Mouse (Mus musculus): Measurements from ENCODE around the gene Cops9. TPM values are rescaled to one million over a fixed set of nuclear protein-coding genes. Genes with fewer than 3 reads are reported as not detected.

Gene Cops9
- total and polyA plus RNA-seq, 2 experiments, result 72.0 to 145 TPM

DNA sequence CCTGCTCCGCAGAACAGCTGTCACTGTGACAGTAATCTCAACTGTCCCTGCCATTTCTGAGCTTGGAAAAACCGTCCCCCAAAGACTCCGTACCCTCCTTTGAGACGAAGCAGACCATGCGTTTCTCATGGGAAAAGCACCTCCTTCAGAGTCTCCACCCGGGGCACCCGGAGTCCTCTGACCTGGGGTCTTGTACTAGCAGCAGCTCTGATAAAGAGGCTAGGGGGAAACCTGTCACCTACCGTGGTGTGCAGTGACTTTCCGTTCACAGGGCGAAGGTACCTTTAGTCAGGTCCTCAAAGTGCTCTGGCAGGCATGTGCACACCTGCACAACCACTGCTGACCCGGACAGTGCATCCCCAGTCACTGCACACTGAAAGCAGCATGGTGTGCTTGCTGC, 5.1 kb downstream of the Cops9 start:
- H3K4me1 ChIP-seq (ENCODE audit: control insufficient read depth, insufficient read depth, low read length), result peaks cover 5% of the 10 kb centered on the region
- no peaks in the 10 kb centered on the region; the same call in 1 of the 2 replicates for H3K36me3 ChIP-seq (ENCODE audit: control insufficient read depth, insufficient read depth, low read length)
- H3K79me2 ChIP-seq (ENCODE audit: control insufficient read depth, insufficient read depth, low read length), result peaks cover 7% of the 10 kb centered on the region; the same call in 1 of the 2 replicates
- H3K27me3 ChIP-seq (ENCODE audit: control insufficient read depth, insufficient read depth, low read length), result no peaks in the 10 kb centered on the region
- no peak overlapping the region for H3K9ac ChIP-seq (ENCODE audit: low read depth, low read length)
- TF ChIP-seq POLR2A (IDR thresholded peaks at IDR 0.05; ENCODE audit: extremely low read depth, insufficient read depth, low read length), result no peak
- TF ChIP-seq CTCF (IDR thresholded peaks at IDR 0.05; ENCODE audit: low read depth, low read length), result no peak
- 93% methylated on average over 11 of the region's 11 CpGs for WGBS
- no peak overlapping the region for H3K27ac ChIP-seq (replicated peaks; ENCODE audit: insufficient read depth, low read depth, low read length)
- DNase-seq (ENCODE audit: extremely low read depth, low read depth, low spot score), result no peak
- no peak overlapping the region for H3K4me3 ChIP-seq (ENCODE audit: insufficient read depth, low read depth, low read length)

DNA sequence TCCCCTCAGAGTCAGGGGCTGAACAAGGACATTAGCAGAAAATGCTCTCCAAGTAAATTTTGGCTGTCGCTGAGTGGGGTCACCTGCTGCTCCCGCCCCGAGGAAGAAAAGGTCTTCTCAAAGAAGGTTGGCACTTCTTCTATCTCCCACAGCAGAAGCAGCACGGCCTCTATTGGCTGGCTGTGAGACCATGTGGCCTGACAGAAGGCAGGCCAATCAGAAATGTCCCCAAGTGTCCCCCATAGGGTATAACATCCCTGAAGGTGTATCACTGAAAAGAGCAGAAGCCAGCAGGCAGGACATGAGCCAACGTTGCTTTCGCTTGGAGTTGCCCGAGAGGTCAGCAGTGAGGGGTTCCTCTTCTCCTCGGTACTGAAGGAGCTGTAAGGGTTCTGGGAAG, 5.8 kb downstream of the Cops9 start:
- peaks cover under 1% of the 10 kb centered on the region; the same call in 1 of the 2 replicates for H3K79me2 ChIP-seq (ENCODE audit: control insufficient read depth, insufficient read depth, low read length)
- peaks cover 5% of the 10 kb centered on the region for H3K4me1 ChIP-seq (ENCODE audit: control insufficient read depth, insufficient read depth, low read length)

DNA sequence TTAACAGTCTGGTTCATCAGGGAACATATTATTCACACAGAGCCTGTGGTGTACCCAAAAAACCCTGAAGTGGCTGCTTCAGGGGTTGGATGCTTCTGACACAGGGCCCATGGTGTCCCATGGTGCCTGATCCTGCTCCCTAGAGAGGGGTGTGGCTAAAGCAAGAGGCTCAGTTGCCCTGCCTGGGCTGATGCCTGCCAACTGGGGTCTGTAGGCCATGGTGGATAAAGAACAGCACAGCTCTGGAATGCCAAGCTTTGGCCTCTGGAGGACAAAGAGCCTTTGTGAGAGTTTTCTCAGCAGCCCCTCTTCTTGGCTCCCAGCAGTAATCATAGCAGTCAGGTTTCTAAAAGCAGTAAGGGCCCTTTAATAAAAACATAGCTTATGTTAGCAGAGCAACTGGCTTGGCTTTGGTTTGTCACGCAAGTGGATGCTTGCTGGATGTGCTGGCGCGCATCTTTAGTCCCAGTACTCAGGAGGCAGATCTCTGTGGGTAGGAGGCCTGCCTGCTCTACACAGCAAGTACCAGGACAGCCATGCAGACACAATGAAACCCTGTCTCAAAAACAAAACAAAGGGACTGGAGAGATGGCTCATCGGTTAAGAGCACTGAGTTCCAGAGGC, 6.7 kb downstream of the Cops9 start:
- H3K4me3 ChIP-seq (ENCODE audit: insufficient read depth, low read depth, low read length), result no peak overlapping the region
- H3K27me3 ChIP-seq (ENCODE audit: control insufficient read depth, insufficient read depth, low read length), result no peaks in the 10 kb centered on the region
- no peaks in the 10 kb centered on the region; the same call in 1 of the 2 replicates for H3K36me3 ChIP-seq (ENCODE audit: control insufficient read depth, insufficient read depth, low read length)
- no peak overlapping the region for H3K27ac ChIP-seq (replicated peaks; ENCODE audit: insufficient read depth, low read depth, low read length)
- no peak overlapping the region for H3K9ac ChIP-seq (ENCODE audit: low read depth, low read length)
- 87% methylated on average over 4 of the region's 4 CpGs for WGBS
- H3K79me2 ChIP-seq (ENCODE audit: control insufficient read depth, insufficient read depth, low read length), result no peaks in the 10 kb centered on the region
- H3K4me1 ChIP-seq (ENCODE audit: control insufficient read depth, insufficient read depth, low read length), result no peaks in the 10 kb centered on the region
- DNase-seq (ENCODE audit: extremely low read depth, low read depth, low spot score), result no peak
- TF ChIP-seq CTCF (IDR thresholded peaks at IDR 0.05; ENCODE audit: low read depth, low read length), result no peak
- TF ChIP-seq POLR2A (IDR thresholded peaks at IDR 0.05; ENCODE audit: extremely low read depth, insufficient read depth, low read length), result no peak

More for the DNA sequence above, 5.8 kb downstream of the Cops9 start:
- Histone ChIP-seq H3K27ac (replicated peaks; ENCODE audit: insufficient read depth, low read depth, low read length) (no peak overlapping the region), H3K36me3 (ENCODE audit: control insufficient read depth, insufficient read depth, low read length) (no peaks in the 10 kb centered on the region; the same call in 1 of the 2 replicates), H3K9ac (ENCODE audit: low read depth, low read length) (no peak overlapping the region), H3K4me3 (ENCODE audit: insufficient read depth, low read depth, low read length) (no peak overlapping the region), H3K27me3 (ENCODE audit: control insufficient read depth, insufficient read depth, low read length) (no peaks in the 10 kb centered on the region)
- TF ChIP-seq POLR2A (IDR thresholded peaks at IDR 0.05; ENCODE audit: extremely low read depth, insufficient read depth, low read length) (no peak), CTCF (IDR thresholded peaks at IDR 0.05; ENCODE audit: low read depth, low read length) (no peak)
- no peak for DNase-seq (ENCODE audit: extremely low read depth, low read depth, low spot score)
- 79% methylated on average over 8 of the region's 8 CpGs for WGBS

DNA sequence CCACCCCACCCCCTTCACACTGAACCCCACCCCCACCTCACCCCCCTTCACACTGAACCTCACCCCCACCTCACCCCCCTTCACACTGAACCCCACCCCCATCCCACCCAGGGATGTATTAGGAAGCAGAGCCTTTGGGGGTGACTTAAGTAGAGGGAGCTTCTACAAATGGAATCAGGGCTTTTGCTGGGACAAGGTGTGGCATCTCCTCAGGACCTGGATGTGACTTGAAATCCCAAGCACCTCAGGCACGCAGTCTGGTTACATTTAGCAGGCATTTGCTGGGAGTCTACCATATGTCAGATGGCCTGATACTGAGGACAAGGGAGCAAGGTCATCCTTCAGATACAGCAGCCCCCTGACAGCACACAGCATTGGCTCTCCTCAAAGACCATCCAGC, 7.2 kb downstream of the Cops9 start:
- H3K4me1 ChIP-seq (ENCODE audit: control insufficient read depth, insufficient read depth, low read length), result no peaks in the 10 kb centered on the region
- H3K27ac ChIP-seq (replicated peaks; ENCODE audit: insufficient read depth, low read depth, low read length), result no peak overlapping the region
- 72% methylated on average over 1 of the region's 1 CpGs for WGBS
- DNase-seq (ENCODE audit: extremely low read depth, low read depth, low spot score), result no peak
- H3K27me3 ChIP-seq (ENCODE audit: control insufficient read depth, insufficient read depth, low read length), result no peaks in the 10 kb centered on the region
- no peak overlapping the region for H3K4me3 ChIP-seq (ENCODE audit: insufficient read depth, low read depth, low read length)
- no peaks in the 10 kb centered on the region for H3K79me2 ChIP-seq (ENCODE audit: control insufficient read depth, insufficient read depth, low read length)
- no peaks in the 10 kb centered on the region; the same call in 1 of the 2 replicates for H3K36me3 ChIP-seq (ENCODE audit: control insufficient read depth, insufficient read depth, low read length)
- TF ChIP-seq POLR2A (IDR thresholded peaks at IDR 0.05; ENCODE audit: extremely low read depth, insufficient read depth, low read length), result no peak
- TF ChIP-seq CTCF (IDR thresholded peaks at IDR 0.05; ENCODE audit: low read depth, low read length), result no peak
- no peak overlapping the region for H3K9ac ChIP-seq (ENCODE audit: low read depth, low read length)

DNA sequence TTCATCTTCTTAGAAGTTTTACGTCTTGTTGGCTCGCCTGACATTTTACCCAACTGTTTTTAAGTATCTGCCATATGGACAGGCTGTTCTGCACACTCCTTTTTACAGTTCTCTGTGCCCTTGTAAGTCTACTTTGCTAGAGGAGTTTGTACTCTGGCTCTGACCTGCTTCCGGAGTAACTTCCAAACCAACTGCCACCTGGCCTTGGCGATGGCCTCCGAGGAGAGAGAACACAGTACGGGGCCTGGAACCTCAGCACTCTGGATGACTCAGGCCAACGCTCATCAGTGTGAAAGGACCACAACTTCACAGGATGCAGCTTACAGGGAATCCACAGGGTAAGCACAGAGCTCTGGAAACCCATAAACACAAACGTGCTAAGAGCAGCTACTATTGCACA, 8.1 kb downstream of the Cops9 start:
- no peak overlapping the region for H3K27ac ChIP-seq (replicated peaks; ENCODE audit: insufficient read depth, low read depth, low read length)
- no peaks in the 10 kb centered on the region for H3K4me1 ChIP-seq (ENCODE audit: control insufficient read depth, insufficient read depth, low read length)
- TF ChIP-seq POLR2A (IDR thresholded peaks at IDR 0.05; ENCODE audit: extremely low read depth, insufficient read depth, low read length), result no peak
- TF ChIP-seq CTCF (IDR thresholded peaks at IDR 0.05; ENCODE audit: low read depth, low read length), result no peak
- H3K9ac ChIP-seq (ENCODE audit: low read depth, low read length), result no peak overlapping the region
- H3K36me3 ChIP-seq (ENCODE audit: control insufficient read depth, insufficient read depth, low read length), result no peaks in the 10 kb centered on the region; the same call in 1 of the 2 replicates
- no peak for DNase-seq (ENCODE audit: extremely low read depth, low read depth, low spot score)
- no peaks in the 10 kb centered on the region for H3K79me2 ChIP-seq (ENCODE audit: control insufficient read depth, insufficient read depth, low read length)
- no peaks in the 10 kb centered on the region for H3K27me3 ChIP-seq (ENCODE audit: control insufficient read depth, insufficient read depth, low read length)
- WGBS, result 84% methylated on average over 8 of the region's 8 CpGs
- H3K4me3 ChIP-seq (ENCODE audit: insufficient read depth, low read depth, low read length), result no peak overlapping the region

DNA sequence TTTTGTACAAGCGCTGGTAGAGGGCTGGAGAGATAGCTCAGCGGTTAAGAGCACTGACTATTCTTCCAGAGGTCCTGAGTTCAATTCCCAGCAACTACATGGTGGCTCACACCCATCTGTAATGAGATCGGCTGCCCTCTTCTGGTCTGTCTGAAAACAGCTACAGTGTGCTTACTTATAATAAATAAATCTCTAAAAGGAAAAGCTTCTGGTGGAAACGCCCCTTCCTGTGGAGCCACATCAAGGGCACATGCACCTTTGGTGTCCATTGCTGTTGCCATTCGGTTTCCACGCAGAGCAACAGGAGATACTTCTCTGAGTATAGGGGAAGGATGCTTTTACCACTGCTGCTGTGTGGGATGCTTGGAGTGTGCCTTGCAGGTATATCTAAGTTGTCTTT, 8.8 kb downstream of the Cops9 start:
- TF ChIP-seq CTCF (IDR thresholded peaks at IDR 0.05; ENCODE audit: low read depth, low read length) (no peak), POLR2A (IDR thresholded peaks at IDR 0.05; ENCODE audit: extremely low read depth, insufficient read depth, low read length) (no peak)
- Histone ChIP-seq H3K4me3 (ENCODE audit: insufficient read depth, low read depth, low read length) (no peak overlapping the region), H3K27me3 (ENCODE audit: control insufficient read depth, insufficient read depth, low read length) (no peaks in the 10 kb centered on the region), H3K36me3 (ENCODE audit: control insufficient read depth, insufficient read depth, low read length) (no peaks in the 10 kb centered on the region; the same call in 1 of the 2 replicates), H3K9ac (ENCODE audit: low read depth, low read length) (no peak overlapping the region), H3K27ac (replicated peaks; ENCODE audit: insufficient read depth, low read depth, low read length) (no peak overlapping the region), H3K79me2 (ENCODE audit: control insufficient read depth, insufficient read depth, low read length) (no peaks in the 10 kb centered on the region), H3K4me1 (ENCODE audit: control insufficient read depth, insufficient read depth, low read length) (no peaks in the 10 kb centered on the region)
- WGBS, result 61% methylated on average over 6 of the region's 6 CpGs
- DNase-seq (ENCODE audit: extremely low read depth, low read depth, low spot score), result no peak

Measured in liver, adult 2 months (tissue).